Mouse (Mus musculus) liver, adult 2 months (tissue): ENCODE results near the gene Abca14. TPM values are rescaled to one million over a fixed set of nuclear protein-coding genes. Genes with fewer than 3 reads are reported as not detected.
A peak's percentile ranks its signal among the peaks of the same experiment; 100 is the strongest.

Experiments used
- DNase-seq: peaks from one replicate; pipeline ENCODE4 v3.0.0-alpha.2; 2011; ENCODE audit warnings: low read depth, low spot score; ENCODE audit errors: extremely low read depth
- H3K27ac ChIP-seq: fragments of 200-500 bp; replicated peaks from 2 replicates; pipeline ENCODE4 v1.5.1; 2012; ENCODE audit warnings: low read depth, mild to moderate bottlenecking, control low read depth, inconsistent platforms, low read length; ENCODE audit not compliant: insufficient read depth
- H3K27me3 ChIP-seq: fragments of 200-500 bp; 2 replicates; pipeline ENCODE4 v1.6.1; 2012; ENCODE audit warnings: mild to moderate bottlenecking, moderate library complexity, low read length, inconsistent platforms; ENCODE audit not compliant: control insufficient read depth, insufficient read depth
- H3K36me3 ChIP-seq: fragments of 200-500 bp; 2 replicates; pipeline ENCODE4 v1.6.1; 2012; ENCODE audit warnings: low read length, inconsistent platforms; ENCODE audit not compliant: control insufficient read depth, insufficient read depth
- H3K4me1 ChIP-seq: fragments of 200-500 bp; 2 replicates; pipeline ENCODE4 v1.6.1; 2011; ENCODE audit warnings: low read length; ENCODE audit not compliant: control insufficient read depth, insufficient read depth
- H3K4me3 ChIP-seq: fragments of 200-500 bp; 2 replicates; pipeline ENCODE4 v1.5.1; 2011; ENCODE audit warnings: low read depth, mild to moderate bottlenecking, control low read depth, low read length, moderate library complexity; ENCODE audit not compliant: insufficient read depth
- H3K79me2 ChIP-seq: fragments of 200-500 bp; 2 replicates; pipeline ENCODE4 v1.6.1; 2012; ENCODE audit warnings: inconsistent platforms, mild to moderate bottlenecking, low read length, moderate library complexity; ENCODE audit not compliant: control insufficient read depth, insufficient read depth
- H3K9ac ChIP-seq: fragments of 200-500 bp; 2 replicates; pipeline ENCODE4 v1.6.1; 2012; ENCODE audit warnings: low read depth, mild to moderate bottlenecking, control low read depth, inconsistent platforms, low read length
- CTCF ChIP-seq: fragments of 200-500 bp; IDR thresholded peaks from 2 replicates; pipeline ENCODE4 v1.5.1; 2011; ENCODE audit warnings: low read depth, low read length, control low read depth
- POLR2A ChIP-seq: fragments of 200-500 bp; IDR thresholded peaks from 2 replicates; pipeline ENCODE4 v1.6.1; 2011; ENCODE audit warnings: low read length, control low read depth; ENCODE audit not compliant: insufficient read depth; ENCODE audit errors: extremely low read depth
- WGBS: fragments of 180-500 bp; shearing (Covaris S2); methylation state at CpG from one replicate; pipeline ENCODE4 v1.1.7; 2018; 5-methylcytosine and 5-hydroxymethylcytosine counted together
- polyA plus RNA-seq: library from polyadenylated mRNA; depleted of rRNA; stranded (reverse); fragments of >200 nt; gene quantifications from 2 replicates; pipeline ENCODE4 v1.2.3, GENCODE M21; 2012
- total RNA-seq: library from RNA; depleted of rRNA; stranded (reverse); fragments of >200 nt; gene quantifications from 2 replicates; pipeline ENCODE4 v1.2.3, GENCODE M21; 2014

Gene Abca14
- total and polyA plus RNA-seq, 2 experiments: 0.05 to 0.18 TPM

DNA sequence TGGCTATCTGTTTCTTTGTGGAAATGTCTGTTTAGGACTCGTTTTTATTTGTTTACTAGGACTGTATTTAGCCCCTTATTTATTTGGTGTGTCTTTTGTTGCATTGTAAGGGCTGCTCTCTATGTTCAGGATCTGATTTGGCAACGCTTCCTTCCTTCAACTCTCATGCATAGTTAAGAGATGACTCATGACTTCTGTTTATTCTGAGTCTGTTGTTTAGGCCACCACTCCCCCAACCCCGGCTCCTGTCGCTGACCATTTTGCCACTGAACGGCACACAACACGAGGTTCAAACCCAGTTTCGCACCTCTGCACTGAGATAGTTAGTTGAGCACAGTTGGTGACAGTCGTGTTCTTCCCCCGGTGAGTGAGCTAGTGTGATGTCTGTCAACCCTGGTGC, 2.2 kb downstream of the Abca14 start:
- TF ChIP-seq POLR2A (no peak), CTCF (no peak)
- no peak for DNase-seq
- 59% methylated on average over 9 of the region's 9 CpGs for WGBS
- Histone ChIP-seq H3K27me3 (no peaks in the 10 kb centered on the region), H3K36me3 (no peaks in the 10 kb centered on the region), H3K4me1 (peaks cover 1% of the 10 kb centered on the region), H3K9ac (no peak overlapping the region), H3K27ac (no peak overlapping the region), H3K79me2 (no peaks in the 10 kb centered on the region), H3K4me3 (no peak overlapping the region)

DNA sequence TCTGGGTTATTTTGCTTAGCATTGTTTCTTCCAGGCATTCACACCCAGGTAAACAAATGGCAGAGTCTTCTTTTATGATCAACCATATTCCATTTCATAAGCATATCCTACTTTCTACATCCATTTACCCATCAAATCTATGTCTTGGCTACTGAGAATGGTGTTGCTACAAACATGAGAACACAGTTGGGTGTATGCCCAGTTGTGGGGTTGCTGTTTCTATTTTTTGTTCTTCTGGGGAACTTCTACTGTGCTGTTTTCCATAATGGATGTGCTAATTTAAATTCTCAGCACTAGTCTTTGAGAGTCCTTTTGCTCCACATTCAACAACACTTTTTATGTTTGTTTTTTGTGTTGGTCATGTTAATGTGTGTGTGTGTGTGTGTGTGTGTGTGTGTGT, 24.8 kb downstream of the Abca14 start:
- TF ChIP-seq CTCF (no peak), POLR2A (no peak)
- H3K27me3 ChIP-seq: no peaks in the 10 kb centered on the region
- no peaks in the 10 kb centered on the region for H3K36me3 ChIP-seq
- no peak overlapping the region for H3K9ac ChIP-seq
- no peaks in the 10 kb centered on the region for H3K79me2 ChIP-seq
- DNase-seq: no peak
- no peaks in the 10 kb centered on the region for H3K4me1 ChIP-seq
- H3K4me3 ChIP-seq: no peak overlapping the region
- no peak overlapping the region for H3K27ac ChIP-seq

DNA sequence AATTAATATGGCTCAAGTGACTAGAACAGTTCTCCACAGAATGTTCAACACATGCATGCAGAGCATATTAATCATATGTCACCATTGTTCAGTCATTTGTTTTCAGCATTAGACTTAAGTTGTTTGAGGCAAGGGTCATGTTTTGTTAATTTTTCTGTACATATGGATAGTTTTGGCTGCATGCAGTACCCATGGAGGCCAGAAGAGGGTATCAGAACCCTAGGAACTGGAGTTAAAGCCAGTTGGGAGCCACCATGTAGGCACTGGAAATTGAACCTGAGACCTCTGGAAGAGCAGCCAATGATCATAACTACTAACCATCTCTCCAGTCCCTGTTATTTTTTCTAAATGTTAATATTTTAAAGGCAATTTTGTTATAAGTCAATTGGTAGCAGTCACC, 37.3 kb downstream of the Abca14 start:
- Histone ChIP-seq H3K4me3 (no peak overlapping the region), H3K36me3 (no peaks in the 10 kb centered on the region), H3K9ac (no peak overlapping the region), H3K27me3 (no peaks in the 10 kb centered on the region), H3K27ac (no peak overlapping the region), H3K4me1 (no peaks in the 10 kb centered on the region), H3K79me2 (no peaks in the 10 kb centered on the region)
- peak; percentile 4 for DNase-seq
- TF ChIP-seq POLR2A (no peak), CTCF (peak; percentile 39)

DNA sequence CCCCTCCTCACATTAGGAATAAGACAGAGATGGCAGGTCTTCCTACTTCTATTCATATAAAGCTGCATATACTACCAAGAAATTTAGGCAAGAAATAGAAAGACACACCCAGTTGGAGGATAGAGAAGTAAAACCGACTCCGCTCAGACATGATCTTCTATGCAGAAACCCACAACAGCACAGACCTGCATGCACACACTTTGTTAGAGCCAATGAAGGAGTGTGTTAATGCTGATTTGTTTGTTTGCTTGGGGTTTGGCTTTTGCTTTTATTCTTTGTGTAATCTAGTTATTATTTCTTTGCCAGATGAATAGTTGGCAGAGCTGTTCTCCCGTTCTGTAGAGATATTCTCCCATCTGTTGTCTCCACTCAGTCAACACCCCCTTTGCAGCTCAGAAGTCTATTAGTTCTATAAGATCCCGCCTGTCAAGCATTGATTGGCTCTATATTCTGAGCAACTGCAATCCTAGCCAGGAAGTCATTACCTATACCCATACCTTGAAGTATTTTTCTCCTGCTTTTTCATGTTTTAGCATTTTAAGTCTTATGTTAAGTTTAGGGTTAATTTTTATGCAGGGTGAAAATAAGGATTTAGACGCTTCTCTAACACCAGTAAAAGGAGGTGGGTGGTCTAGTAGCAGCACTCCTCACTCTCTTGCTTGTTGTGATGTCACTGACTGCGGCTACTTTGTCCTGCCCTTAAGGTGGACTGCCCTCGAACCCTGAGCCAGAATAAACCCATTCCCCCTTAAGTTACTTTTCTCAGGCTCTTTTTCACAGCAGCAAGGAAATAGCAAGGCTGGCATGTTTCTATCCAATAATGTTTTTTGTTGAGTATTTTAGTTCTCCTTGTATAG, 67.6 kb downstream of the Abca14 start:
- 79% methylated on average over 7 of the region's 7 CpGs for WGBS
- no peak overlapping the region for H3K9ac ChIP-seq
- no peak for TF ChIP-seq POLR2A
- TF ChIP-seq CTCF: no peak

DNA sequence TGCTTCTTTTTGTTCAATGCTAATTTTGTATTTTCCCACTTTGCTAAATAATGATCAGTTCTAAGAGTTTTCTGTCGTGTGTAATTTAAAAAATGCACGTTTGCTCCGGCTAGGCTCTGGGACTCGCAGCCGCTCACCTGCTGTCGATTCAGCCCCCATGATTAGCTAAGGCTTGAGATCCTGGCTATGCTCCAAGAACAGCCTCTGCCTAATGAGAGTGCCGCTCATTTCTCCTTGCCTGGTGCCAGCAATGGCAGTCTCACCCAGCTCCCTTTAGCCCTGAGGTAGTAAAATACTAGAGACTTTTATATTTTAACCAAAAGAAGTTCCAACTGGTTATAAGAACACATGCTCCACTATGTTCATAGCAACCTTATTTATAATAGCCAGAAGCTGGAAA, 68.3 kb downstream of the Abca14 start:
- WGBS: 82% methylated on average over 7 of the region's 7 CpGs
- DNase-seq: no peak

More for the DNA sequence above, 67.6 kb downstream of the Abca14 start:
- Histone ChIP-seq H3K79me2 (no peaks in the 10 kb centered on the region), H3K36me3 (no peaks in the 10 kb centered on the region), H3K27ac (no peak overlapping the region), H3K4me1 (no peaks in the 10 kb centered on the region), H3K4me3 (no peak overlapping the region), H3K27me3 (no peaks in the 10 kb centered on the region)
- no peak for DNase-seq

DNA sequence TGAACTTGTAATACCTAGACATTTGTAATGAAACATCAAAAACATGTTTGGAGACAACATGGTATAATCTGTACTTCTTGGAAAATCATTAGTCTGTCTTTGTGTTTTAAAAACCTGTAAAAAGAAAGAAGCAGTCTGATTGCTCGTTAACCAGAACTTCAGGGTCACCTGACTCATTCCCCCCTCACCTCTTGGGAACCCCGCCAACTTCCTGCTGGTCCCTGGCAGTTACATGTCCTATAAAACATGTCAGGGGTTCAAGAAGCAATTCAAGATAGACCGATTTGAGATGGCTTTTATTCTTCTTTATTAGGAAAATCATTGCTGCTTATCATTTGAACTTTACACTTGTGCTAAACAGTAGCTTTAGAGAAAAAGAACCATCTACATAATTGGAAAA, 81.5 kb downstream of the Abca14 start:
- H3K4me3 ChIP-seq: no peak overlapping the region
- H3K4me1 ChIP-seq: no peaks in the 10 kb centered on the region
- 60% methylated on average over 3 of the region's 3 CpGs for WGBS
- H3K79me2 ChIP-seq: no peaks in the 10 kb centered on the region
- TF ChIP-seq CTCF (no peak), POLR2A (no peak)
- peak; percentile 6 for DNase-seq
- no peak overlapping the region for H3K27ac ChIP-seq
- no peaks in the 10 kb centered on the region for H3K27me3 ChIP-seq
- no peak overlapping the region for H3K9ac ChIP-seq
- H3K36me3 ChIP-seq: no peaks in the 10 kb centered on the region

More for the DNA sequence above, 68.3 kb downstream of the Abca14 start:
- TF ChIP-seq POLR2A (no peak), CTCF (no peak)
- Histone ChIP-seq H3K27ac (no peak overlapping the region), H3K36me3 (no peaks in the 10 kb centered on the region), H3K79me2 (no peaks in the 10 kb centered on the region), H3K9ac (no peak overlapping the region), H3K4me1 (no peaks in the 10 kb centered on the region), H3K4me3 (no peak overlapping the region), H3K27me3 (no peaks in the 10 kb centered on the region)
